Mouse (Mus musculus) embryonic facial prominence, embryonic 13.5 days (tissue): ENCODE measurements around the gene Reep3. TPM values are rescaled to one million over a fixed set of nuclear protein-coding genes. Genes with fewer than 3 reads are reported as not detected.
A peak's percentile ranks its signal among the peaks of the same experiment; 100 is the strongest.
"Not testable (repeated sequence)": the region's sequence is repeated elsewhere in the genome, so short reads cannot be mapped to it uniquely, and the experiment has no call there.

Experiments used
- ATAC-seq: fragments of 200-750 bp; cut with Nextera tagmentation; 2 replicates; pipeline ENCODE4 v1.8.0; 2017; ENCODE audit warnings: low read depth; ENCODE audit not compliant: insufficient number of reproducible peaks, insufficient read depth, low FRiP score, low TSS enrichment
- H3K27ac ChIP-seq: fragments of 300-500 bp; sonication (generic); 2 replicates; pipeline ENCODE4 v1.5.1; 2015; ENCODE audit warnings: moderate library complexity, mild to moderate bottlenecking, inconsistent platforms
- H3K27me3 ChIP-seq: fragments of 300-500 bp; sonication (generic); 2 replicates; pipeline ENCODE4 v1.6.1; 2015; ENCODE audit warnings: mild to moderate bottlenecking, inconsistent platforms
- H3K36me3 ChIP-seq: fragments of 300-500 bp; sonication (generic); 2 replicates; pipeline ENCODE4 v1.6.1; 2015; ENCODE audit warnings: mild to moderate bottlenecking, inconsistent platforms
- H3K4me1 ChIP-seq: fragments of 300-500 bp; sonication (generic); 2 replicates; pipeline ENCODE4 v1.6.1; 2015; ENCODE audit warnings: inconsistent platforms
- H3K4me2 ChIP-seq: fragments of 300-500 bp; sonication (generic); 2 replicates; pipeline ENCODE4 v1.6.1; 2015; ENCODE audit warnings: moderate library complexity, mild to moderate bottlenecking, inconsistent platforms
- H3K4me3 ChIP-seq: fragments of 300-500 bp; sonication (generic); 2 replicates; pipeline ENCODE4 v1.5.1; 2015; ENCODE audit warnings: mild to moderate bottlenecking, inconsistent platforms
- H3K9ac ChIP-seq: fragments of 300-500 bp; sonication (generic); 2 replicates; pipeline ENCODE4 v1.6.1; 2015; ENCODE audit warnings: mild to moderate bottlenecking, inconsistent platforms
- H3K9me3 ChIP-seq: fragments of 300-500 bp; sonication (generic); 2 replicates; pipeline ENCODE4 v1.6.1; 2016; ENCODE audit warnings: inconsistent platforms
- WGBS: fragments of 180-500 bp; shearing (Covaris S2); methylation state at CpG from one replicate; pipeline ENCODE4 v1.1.7; 2015; ENCODE audit warnings: mixed read lengths; 5-methylcytosine and 5-hydroxymethylcytosine counted together
- polyA plus RNA-seq: library from polyadenylated mRNA; unstranded; fragments of >200 nt; fragmentation: Nextera tagmentation; extraction: Ambion mirVana; gene quantifications from 2 replicates; pipeline ENCODE4 v1.2.1, GENCODE M21; 2015

Reep3 gene
- polyA plus RNA-seq, 1 experiment from 2014 or later: 46.3 TPM

DNA sequence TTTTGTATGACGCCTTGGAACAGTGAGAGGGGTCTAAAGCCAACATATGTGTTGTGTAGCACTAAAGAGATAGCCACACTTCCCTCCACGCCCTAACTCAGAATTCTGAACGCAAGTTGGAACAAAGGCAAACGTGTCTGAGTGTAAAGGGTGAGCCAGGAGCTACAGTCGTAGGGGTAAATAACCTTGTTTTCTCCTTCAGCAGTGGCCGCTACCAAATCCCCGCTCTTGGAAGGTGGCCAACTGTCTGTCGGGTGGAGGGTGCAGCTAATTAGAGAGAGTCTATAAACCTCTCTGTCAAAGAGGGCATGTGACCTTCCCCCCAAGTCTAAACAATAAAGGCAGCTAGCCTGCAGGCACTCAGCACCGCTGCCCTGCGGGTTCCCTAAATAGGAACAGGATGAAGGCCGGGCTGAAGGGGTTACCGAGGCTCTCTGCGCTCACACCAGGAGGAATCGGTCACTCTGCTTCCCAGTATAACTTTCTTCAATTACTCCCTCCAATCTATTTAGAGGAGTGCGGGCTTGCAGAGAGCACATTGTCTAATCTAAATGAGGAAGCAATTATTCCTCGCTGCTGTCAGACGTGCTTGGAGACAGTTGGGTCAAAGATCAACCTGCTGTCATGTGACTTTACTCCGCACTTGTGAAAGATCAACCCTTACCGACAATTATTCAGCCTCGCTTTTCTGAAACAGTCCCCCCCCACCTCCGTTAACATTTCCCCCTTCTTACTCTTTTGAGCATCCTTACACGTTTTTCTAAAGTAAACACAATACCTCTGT is 92.8 kb downstream of the Reep3 start:
- H3K4me1 ChIP-seq: peaks cover 35% of the 10 kb centered on the region
- H3K4me3 ChIP-seq: peak overlapping the region; percentile 40
- peak overlapping the region; percentile 95 for H3K27ac ChIP-seq
- H3K36me3 ChIP-seq: no peaks in the 10 kb centered on the region
- H3K9ac ChIP-seq: peak overlapping the region; percentile 61
- peak; percentile 15; the same call in 1 of the 2 replicates for ATAC-seq
- no peaks in the 10 kb centered on the region for H3K27me3 ChIP-seq
- no peaks in the 10 kb centered on the region for H3K9me3 ChIP-seq
- WGBS: under 1% methylated on average over 22 of the region's 22 CpGs
- peak overlapping the region; percentile 67 for H3K4me2 ChIP-seq

DNA sequence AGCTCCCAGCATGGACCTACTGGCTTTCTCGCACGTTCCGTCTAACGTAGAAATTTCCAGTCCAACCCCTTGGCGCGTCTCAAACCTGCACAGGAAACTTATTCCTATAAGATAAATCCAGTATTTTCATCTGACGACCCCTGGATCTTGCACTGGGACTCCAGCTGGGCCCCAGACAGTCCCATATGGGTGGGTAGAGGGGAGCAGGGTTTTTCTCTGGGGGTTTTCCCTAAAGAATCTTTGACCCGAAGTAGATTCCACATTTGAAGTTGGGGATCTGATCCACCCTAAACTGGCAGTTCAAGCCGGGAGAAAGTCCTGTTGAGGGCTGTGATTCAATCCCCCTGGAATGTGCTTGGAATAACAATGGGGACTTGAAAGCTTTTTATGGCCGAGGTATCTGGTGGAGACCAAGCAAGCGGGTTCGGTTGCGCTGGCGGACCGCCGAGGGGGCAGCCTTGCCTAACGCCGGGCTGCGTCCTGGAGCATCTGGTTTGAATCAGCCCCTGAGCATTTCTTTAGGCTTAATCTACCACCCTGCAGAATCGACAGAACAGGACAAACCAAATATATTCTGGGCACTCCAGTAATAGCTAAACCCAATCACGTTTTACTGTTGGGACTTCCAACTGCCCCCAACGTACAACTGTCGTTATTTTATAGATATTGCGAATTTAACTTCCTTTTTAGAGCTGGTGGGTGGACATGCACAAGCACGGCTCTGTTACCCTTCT is 93.6 kb downstream of the Reep3 start:
- peak; percentile 34; the same call in 1 of the 2 replicates for ATAC-seq
- H3K36me3 ChIP-seq: no peaks in the 10 kb centered on the region
- H3K9ac ChIP-seq: peak overlapping the region; percentile 61
- H3K4me1 ChIP-seq: peaks cover 35% of the 10 kb centered on the region
- peak overlapping the region; percentile 40 for H3K4me3 ChIP-seq
- H3K27ac ChIP-seq: peak overlapping the region; percentile 95
- under 1% methylated on average over 25 of the region's 25 CpGs for WGBS
- H3K27me3 ChIP-seq: no peaks in the 10 kb centered on the region
- no peaks in the 10 kb centered on the region for H3K9me3 ChIP-seq
- peak overlapping the region; percentile 67 for H3K4me2 ChIP-seq

- peak overlapping the region; percentile 67 for H3K4me2 ChIP-seq
- H3K9me3 ChIP-seq: no peaks in the 10 kb centered on the region
- H3K4me3 ChIP-seq: peak overlapping the region; percentile 40
- H3K9ac ChIP-seq: peak overlapping the region; percentile 61
- peaks cover 35% of the 10 kb centered on the region for H3K4me1 ChIP-seq
- H3K36me3 ChIP-seq: no peaks in the 10 kb centered on the region
- H3K27me3 ChIP-seq: no peaks in the 10 kb centered on the region
- ATAC-seq: peak; percentile 83
- WGBS: 8% methylated on average over 30 of the region's 30 CpGs
- peak overlapping the region; percentile 95 for H3K27ac ChIP-seq
These were observed 94.3 kb downstream of the Reep3 start for GRCm38 (mm10) chr10:67002207-67003008.

GRCm38 (mm10) chr10:67000958-67001615 is 95.7 kb downstream of the Reep3 start:
- not testable (repeated sequence) for H3K9me3 ChIP-seq, H3K36me3 ChIP-seq, H3K27me3 ChIP-seq, H3K4me3 ChIP-seq, H3K27ac ChIP-seq, H3K9ac ChIP-seq, H3K4me2 ChIP-seq, ATAC-seq
- 92% methylated on average over 13 of the region's 13 CpGs for WGBS
- peaks cover 35% of the 10 kb centered on the region for H3K4me1 ChIP-seq

DNA sequence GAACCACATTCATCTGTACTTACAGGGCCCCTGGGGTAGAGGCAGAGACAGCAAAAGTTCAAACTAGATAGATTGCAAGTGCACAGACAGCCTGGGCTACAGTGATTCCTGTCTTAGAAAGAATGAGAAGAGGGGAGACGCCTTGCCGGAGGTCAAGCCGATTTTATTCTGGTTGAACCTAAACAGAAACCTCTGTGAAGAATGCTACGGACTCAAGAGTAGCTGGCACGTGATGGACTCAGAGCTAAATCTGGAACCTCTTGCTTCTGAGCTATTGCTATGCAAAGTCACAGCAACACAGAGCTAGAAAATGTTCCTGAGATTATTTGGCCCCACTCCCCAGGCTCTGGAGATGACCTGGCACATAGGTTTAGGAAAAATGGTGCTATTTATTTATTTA is 96.6 kb downstream of the Reep3 start:
- no peaks in the 10 kb centered on the region for H3K36me3 ChIP-seq
- H3K27me3 ChIP-seq: no peaks in the 10 kb centered on the region
- no peaks in the 10 kb centered on the region for H3K9me3 ChIP-seq
- H3K4me1 ChIP-seq: peaks cover 37% of the 10 kb centered on the region
- no peak overlapping the region for H3K4me2 ChIP-seq
- ATAC-seq: no peak
- no peak overlapping the region for H3K4me3 ChIP-seq
- no peak overlapping the region for H3K27ac ChIP-seq
- H3K9ac ChIP-seq: no peak overlapping the region
- WGBS: 90% methylated on average over 5 of the region's 5 CpGs

DNA sequence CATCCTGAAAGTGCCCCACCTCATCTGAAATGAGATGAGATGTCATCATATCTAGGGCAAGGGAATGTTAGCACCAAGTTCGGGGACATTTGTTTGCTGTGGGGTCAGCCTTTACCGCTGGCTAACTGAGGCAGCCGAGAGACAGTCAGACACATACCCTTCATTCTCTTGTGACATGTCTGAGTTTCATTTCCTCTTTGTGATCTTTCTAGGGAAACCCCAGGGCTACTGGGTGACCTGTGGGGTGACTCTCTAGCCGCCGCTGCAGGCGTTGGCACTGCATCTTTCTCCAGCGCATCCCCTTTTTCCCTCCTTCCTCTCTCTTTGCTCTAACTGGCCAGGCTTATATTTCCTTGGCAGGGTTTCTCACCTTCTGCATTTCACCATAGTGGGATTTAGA is 98.0 kb downstream of the Reep3 start:
- Histone ChIP-seq H3K4me2 (no peak overlapping the region), H3K4me3 (no peak overlapping the region), H3K9me3 (no peaks in the 10 kb centered on the region), H3K27ac (no peak overlapping the region), H3K4me1 (peaks cover 31% of the 10 kb centered on the region), H3K27me3 (no peaks in the 10 kb centered on the region), H3K36me3 (no peaks in the 10 kb centered on the region), H3K9ac (no peak overlapping the region)
- WGBS: 89% methylated on average over 7 of the region's 7 CpGs
- no peak for ATAC-seq

GRCm38 (mm10) chr10:66995181-66995580 is 101.6 kb downstream of the Reep3 start:
- peak overlapping the region; percentile 23; the same call in 1 of the 2 replicates for H3K27ac ChIP-seq
- no peak overlapping the region for H3K4me2 ChIP-seq
- peaks cover 11% of the 10 kb centered on the region for H3K4me1 ChIP-seq
- WGBS: 46% methylated on average over 6 of the region's 6 CpGs
- no peaks in the 10 kb centered on the region for H3K27me3 ChIP-seq
- H3K4me3 ChIP-seq: no peak overlapping the region
- no peak for ATAC-seq
- no peak overlapping the region for H3K9ac ChIP-seq
- no peaks in the 10 kb centered on the region for H3K36me3 ChIP-seq
- H3K9me3 ChIP-seq: no peaks in the 10 kb centered on the region

DNA sequence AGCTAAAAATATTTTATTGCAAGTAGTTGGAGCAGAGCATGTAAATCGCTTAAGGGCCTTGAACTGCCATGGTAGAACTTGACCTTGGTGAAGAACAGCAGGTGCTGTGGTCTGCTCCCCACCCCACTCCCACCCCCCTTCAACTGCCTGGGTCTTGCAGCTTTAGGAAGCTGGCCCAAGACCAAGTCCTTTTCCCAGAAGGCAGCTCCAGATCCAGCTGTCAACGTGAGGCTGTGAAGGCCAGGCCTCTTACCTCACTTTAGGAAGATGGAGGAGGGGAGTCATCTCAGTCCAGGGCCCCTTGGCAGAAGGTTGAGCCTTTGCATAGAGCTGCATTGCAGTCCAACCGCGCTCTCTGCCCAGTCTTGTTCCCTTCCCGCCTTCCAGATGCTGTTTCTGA is 102.3 kb downstream of the Reep3 start:
- WGBS: 68% methylated on average over 5 of the region's 5 CpGs
- H3K4me2 ChIP-seq: no peak overlapping the region
- no peaks in the 10 kb centered on the region for H3K36me3 ChIP-seq
- no peak for ATAC-seq
- no peak overlapping the region for H3K9ac ChIP-seq
- H3K27me3 ChIP-seq: no peaks in the 10 kb centered on the region
- peaks cover 11% of the 10 kb centered on the region for H3K4me1 ChIP-seq
- peak overlapping the region; percentile 28; the same call in 1 of the 2 replicates for H3K27ac ChIP-seq
- H3K9me3 ChIP-seq: peaks cover 6% of the 10 kb centered on the region; the same call in 1 of the 2 replicates
- H3K4me3 ChIP-seq: no peak overlapping the region

DNA sequence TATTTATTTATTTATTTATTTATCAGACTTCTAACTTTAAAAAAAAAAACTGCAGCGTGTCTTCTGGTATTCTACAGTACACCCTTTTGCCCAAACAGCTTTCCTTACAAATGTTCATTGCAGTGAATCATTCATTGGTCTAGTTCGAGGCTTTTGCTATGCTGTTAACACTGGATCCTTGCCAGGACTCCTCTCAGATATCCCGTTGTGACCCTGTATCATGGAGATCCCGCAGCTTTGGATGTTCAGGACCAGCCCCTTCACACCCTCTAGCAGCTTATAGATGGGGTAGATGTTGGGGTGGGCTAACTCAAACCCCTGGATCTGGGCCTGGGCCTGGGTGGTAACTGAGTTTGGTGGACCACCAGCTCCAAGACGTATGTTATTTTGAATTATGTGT is 104.2 kb downstream of the Reep3 start:
- ATAC-seq: no peak
- H3K27ac ChIP-seq: no peak overlapping the region
- H3K27me3 ChIP-seq: no peaks in the 10 kb centered on the region
- no peak overlapping the region for H3K9ac ChIP-seq
- H3K9me3 ChIP-seq: peaks cover 12% of the 10 kb centered on the region; the same call in 1 of the 2 replicates
- no peak overlapping the region for H3K4me3 ChIP-seq
- no peaks in the 10 kb centered on the region for H3K36me3 ChIP-seq
- 64% methylated on average over 5 of the region's 5 CpGs for WGBS
- H3K4me1 ChIP-seq: peaks cover 11% of the 10 kb centered on the region
- H3K4me2 ChIP-seq: no peak overlapping the region

DNA sequence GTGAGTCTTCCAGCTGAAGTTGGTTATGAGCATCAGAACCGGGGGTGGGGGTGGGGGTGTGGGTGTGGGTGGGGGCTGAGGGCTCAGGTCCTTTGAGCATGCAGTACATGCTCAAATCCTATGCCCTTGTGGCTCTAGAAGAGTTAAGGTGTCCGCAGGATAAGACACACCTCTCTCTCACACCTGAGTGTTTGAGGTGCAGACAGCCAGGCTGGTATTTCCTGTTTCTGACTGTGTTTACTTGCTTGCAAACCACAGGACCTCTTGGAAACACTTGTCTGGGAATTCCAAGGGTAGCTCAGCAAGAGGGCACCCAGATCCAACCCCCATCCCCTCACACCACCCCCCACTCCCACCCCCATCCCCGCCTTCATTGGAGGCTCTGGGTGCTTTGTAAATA is 106.2 kb downstream of the Reep3 start:
- peaks cover 12% of the 10 kb centered on the region; the same call in 1 of the 2 replicates for H3K9me3 ChIP-seq
- 0 out of 2 replicates have a peak, but pooled peaks have one; percentile 15 for ATAC-seq
- H3K27me3 ChIP-seq: no peaks in the 10 kb centered on the region
- no peaks in the 10 kb centered on the region for H3K36me3 ChIP-seq
- H3K9ac ChIP-seq: no peak overlapping the region
- no peak overlapping the region for H3K27ac ChIP-seq
- 77% methylated on average over 3 of the region's 3 CpGs for WGBS
- H3K4me1 ChIP-seq: peaks cover 11% of the 10 kb centered on the region
- no peak overlapping the region for H3K4me3 ChIP-seq
- no peak overlapping the region for H3K4me2 ChIP-seq

GRCm38 (mm10) chr10:66983043-66983442 is 113.7 kb downstream of the Reep3 start:
- WGBS: 92% methylated on average over 5 of the region's 5 CpGs
- Histone ChIP-seq H3K4me3 (no peak overlapping the region), H3K27ac (no peak overlapping the region), H3K36me3 (no peaks in the 10 kb centered on the region), H3K9ac (no peak overlapping the region), H3K27me3 (no peaks in the 10 kb centered on the region), H3K4me1 (no peaks in the 10 kb centered on the region), H3K4me2 (no peak overlapping the region), H3K9me3 (no peaks in the 10 kb centered on the region)
- ATAC-seq: no peak
